ENCODE assay signal across 1 mouse cellular context in the genomic region with DNA sequence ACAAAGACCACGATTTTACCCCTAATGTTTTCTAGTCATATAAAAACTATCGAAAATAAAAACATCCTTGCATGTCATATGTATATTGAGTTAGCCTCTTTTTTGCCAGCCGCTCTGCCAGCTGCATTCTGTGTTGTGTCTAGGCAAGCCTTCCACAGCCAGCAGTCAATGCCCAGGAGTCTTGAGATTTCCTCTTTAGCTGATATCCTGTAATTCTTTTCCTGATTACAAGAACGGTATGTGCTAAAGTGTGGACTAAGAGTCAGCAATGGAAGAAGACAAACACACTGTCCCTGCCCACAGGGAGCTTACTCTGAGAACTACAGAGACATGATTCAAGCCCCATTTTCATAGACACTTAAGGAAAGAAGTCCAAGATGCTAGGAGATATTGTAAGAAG.
TF ChIP-seq lines count a peak whose summit lies in the region.

No protein-coding gene starts in this region.

TF ChIP-seq in MEL, 35 proteins besides CTCF, POLR2A, EP300 and RAD21 (continued from another document):
- TF ChIP-seq MYC (IDR thresholded peaks at IDR 0.05; ENCODE audit: low read depth, low read length) (no peak), MXI1 (IDR thresholded peaks at IDR 0.05; ENCODE audit: low read depth, low read length) (no peak), TCF12 (IDR thresholded peaks at IDR 0.05; ENCODE audit: low read depth, low read length) (no peak)
